Mouse (Mus musculus) left cerebral cortex, adult 11 months (tissue): Measurements from ENCODE around the gene Gabrr2.
"Not testable (repeated sequence)": the region's sequence is repeated elsewhere in the genome, so short reads cannot be mapped to it uniquely, and the experiment has no call there.

Source experiments
- DNase-seq: peaks from one replicate; pipeline ENCODE4 v3.0.0; 2022; ENCODE audit warnings: low spot score

The Gabrr2 gene

GRCm38 (mm10) chr4:33070326-33070725 is 7.5 kb downstream of the Gabrr2 start:
- DNase-seq, result no peak

- no peak for DNase-seq
Measured at GRCm38 (mm10) chr4:33071337-33071736, 8.5 kb downstream of the Gabrr2 start.

- no peak for DNase-seq
Measured at GRCm38 (mm10) chr4:33072526-33073161, 9.8 kb downstream of the Gabrr2 start.

GRCm38 (mm10) chr4:33074406-33074805 is 11.6 kb downstream of the Gabrr2 start:
- no peak for DNase-seq

- DNase-seq, result no peak
Measured at GRCm38 (mm10) chr4:33074851-33075250, 12.1 kb downstream of the Gabrr2 start.

GRCm38 (mm10) chr4:33075776-33076524 is 13.2 kb downstream of the Gabrr2 start:
- DNase-seq, result no peak

GRCm38 (mm10) chr4:33077161-33077560 is 14.4 kb downstream of the Gabrr2 start:
- DNase-seq, result no peak

- DNase-seq, result no peak
Measured at GRCm38 (mm10) chr4:33077724-33078123, 14.9 kb downstream of the Gabrr2 start.

GRCm38 (mm10) chr4:33078492-33078891 is 15.7 kb downstream of the Gabrr2 start:
- no peak for DNase-seq

GRCm38 (mm10) chr4:33099118-33099694 is 36.4 kb downstream of the Gabrr2 start:
- DNase-seq, result no peak

GRCm38 (mm10) chr4:33109720-33110458 is 47.1 kb downstream of the Gabrr2 start:
- no peak for DNase-seq

GRCm38 (mm10) chr4:33110845-33111244 is 48.0 kb downstream of the Gabrr2 start:
- DNase-seq, result no peak

- no peak for DNase-seq
Measured at GRCm38 (mm10) chr4:33111358-33111757, 48.6 kb downstream of the Gabrr2 start.

- DNase-seq, result not testable (repeated sequence)
Measured at GRCm38 (mm10) chr4:33112866-33113265, 50.1 kb downstream of the Gabrr2 start.

- DNase-seq, result peak; percentile 67
Measured at GRCm38 (mm10) chr4:33119118-33119517, 56.3 kb downstream of the Gabrr2 start.

- DNase-seq, result peak; percentile 14
Measured at GRCm38 (mm10) chr4:33124493-33124892, 61.7 kb downstream of the Gabrr2 start.

GRCm38 (mm10) chr4:33125409-33126084 is 62.7 kb downstream of the Gabrr2 start:
- DNase-seq, result no peak

- DNase-seq, result no peak
Measured at GRCm38 (mm10) chr4:33132221-33132620, 69.4 kb downstream of the Gabrr2 start, which contains the start of gene Gabrr1. Gabrr1 (plus strand) TSS chr4:33132521.
